Mouse (Mus musculus): ENCODE measurements around the gene Olfr851. TPM values are rescaled to one million over a fixed set of nuclear protein-coding genes. Genes with fewer than 3 reads are reported as not detected.

The Olfr851 gene
- total RNA-seq (2021) = not detected

- intact Hi-C loops (cut with DNase I) = no loop called here
Measured at GRCm38 (mm10) chr9:19492995-19493394, at the start of gene Olfr851. Olfr851 (plus strand) TSS chr9:19493295.

DNA sequence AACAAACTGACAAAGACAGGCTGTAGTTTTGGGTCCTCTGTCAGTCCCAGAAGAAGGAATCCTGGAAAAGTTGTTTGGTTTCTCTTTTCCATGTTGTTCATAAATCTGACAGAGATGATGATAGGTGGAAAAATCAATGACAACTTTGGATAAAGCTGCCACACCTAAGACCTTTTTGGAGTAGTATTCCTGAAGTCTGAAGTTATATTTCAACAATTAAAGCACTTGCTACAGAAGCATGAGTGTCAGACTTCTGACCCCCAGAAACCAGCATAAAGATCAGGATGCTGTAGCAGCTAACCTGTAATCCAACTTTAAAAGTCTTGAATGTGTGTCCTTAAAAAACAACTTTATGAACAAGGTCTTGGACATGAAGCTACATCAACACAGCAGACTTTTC is 14.9 kb upstream of the Olfr851 start, which contains the start of gene Olfr850:
Gene Olfr850 (minus strand): TSS at position 101 of the 400 bp plus-strand sequence.
- no peak for DNase-seq (ENCODE audit: low spot score in 2 of 2)
- intact Hi-C loops (cut with DNase I) = no loop called here

More at GRCm38 (mm10) chr9:19492995-19493394, at the start of gene Olfr851:
- DNase-seq (ENCODE audit: low spot score in 2 of 2) = no peak

DNA sequence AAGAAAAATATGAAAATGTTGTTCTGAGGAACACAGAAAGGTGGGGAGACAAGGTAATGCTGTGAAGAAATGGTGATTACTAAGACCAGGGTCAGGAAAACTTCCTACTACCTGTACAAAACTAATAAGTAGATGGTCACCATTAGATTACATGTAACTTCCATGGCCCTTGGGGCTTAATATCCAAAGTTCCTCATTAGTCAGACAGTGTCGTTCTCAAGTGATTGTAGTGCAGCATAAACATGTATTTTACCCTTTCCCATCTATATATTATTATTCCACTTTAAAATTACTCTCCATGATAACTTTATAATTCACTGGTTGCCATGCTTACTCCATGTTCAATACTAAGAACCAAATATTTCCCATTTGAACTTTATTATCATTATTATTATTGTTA is 47.9 kb downstream of the Olfr851 start, which contains the start of gene Olfr853:
Gene Olfr853 (minus strand): TSS at position 101 of the 400 bp plus-strand sequence.
- DNase-seq (ENCODE audit: low spot score in 2 of 2) = no peak
- intact Hi-C loops (cut with DNase I) = no loop called here

Other genes starting within 250 kb of the Olfr851 start
- gene Olfr843, start 241.3 kb upstream of the Olfr851 start, total RNA-seq (2021) = not detected
- gene Olfr844, start 176.9 kb upstream of the Olfr851 start, total RNA-seq (2021) = not detected
- gene Olfr845, start 156.8 kb upstream of the Olfr851 start, total RNA-seq (2021) = not detected
- not detected for gene Olfr846, start 129.3 kb upstream of the Olfr851 start, total RNA-seq (2021)
- gene Olfr847, start 114.6 kb upstream of the Olfr851 start, total RNA-seq (2021) = not detected
- not detected for gene Olfr849, start 53.0 kb upstream of the Olfr851 start, total RNA-seq (2021)
- gene Olfr850, start 15.0 kb upstream of the Olfr851 start, total RNA-seq (2021) = not detected
- gene Olfr853, start 47.8 kb downstream of the Olfr851 start, total RNA-seq (2021) = not detected
- gene Olfr854, start 74.1 kb downstream of the Olfr851 start, total RNA-seq (2021) = not detected
- gene Olfr855, start 89.3 kb downstream of the Olfr851 start, total RNA-seq (2021) = not detected
- gene Zfp317, start 128.8 kb downstream of the Olfr851 start, total RNA-seq (2021) = 10 to 100 TPM; 19.8 to 22.3 TPM
- not detected for gene Olfr857, start 216.1 kb downstream of the Olfr851 start, total RNA-seq (2021)

All from left cerebral cortex, postnatal 25 days (tissue).